Mouse (Mus musculus) ovary, postnatal 36 days (tissue): ENCODE results near the gene Xbp1.
A peak's percentile ranks its signal among the peaks of the same experiment; 100 is the strongest.
"Not testable (repeated sequence)": the region's sequence is repeated elsewhere in the genome, so short reads cannot be mapped to it uniquely, and the experiment has no call there.

Experiments used
- DNase-seq: peaks from one replicate; pipeline ENCODE4 v3.0.0; 2022; ENCODE audit warnings: low spot score, mixed read lengths

Gene Xbp1

GRCm38 (mm10) chr11:5528841-5529240 is 8.4 kb downstream of the Xbp1 start:
- peak; percentile 46 for DNase-seq

GRCm38 (mm10) chr11:5530172-5530571 is 9.7 kb downstream of the Xbp1 start:
- DNase-seq, result no peak

- DNase-seq, result no peak
These were observed 10.3 kb downstream of the Xbp1 start for GRCm38 (mm10) chr11:5530717-5531116.

GRCm38 (mm10) chr11:5533108-5533507 is 12.6 kb downstream of the Xbp1 start:
- DNase-seq, result no peak

GRCm38 (mm10) chr11:5537454-5537853 is 17.0 kb downstream of the Xbp1 start:
- DNase-seq, result not testable (repeated sequence)

- DNase-seq, result no peak
These were observed 19.9 kb downstream of the Xbp1 start for GRCm38 (mm10) chr11:5540331-5540730.

- DNase-seq, result no peak
These were observed 20.9 kb downstream of the Xbp1 start for GRCm38 (mm10) chr11:5541230-5541798.

- DNase-seq, result peak; percentile 88
These were observed 21.5 kb downstream of the Xbp1 start, which contains the start of gene Ccdc117 for GRCm38 (mm10) chr11:5541799-5542481. Gene Ccdc117, minus strand, starts transcription at chr11:5542187.

- DNase-seq, result no peak
These were observed 22.2 kb downstream of the Xbp1 start for GRCm38 (mm10) chr11:5542482-5543185.

- DNase-seq, result no peak
These were observed 22.8 kb downstream of the Xbp1 start for GRCm38 (mm10) chr11:5543281-5543680.

GRCm38 (mm10) chr11:5544709-5545108 is 24.2 kb downstream of the Xbp1 start:
- not testable (repeated sequence) for DNase-seq

GRCm38 (mm10) chr11:5545457-5545856 is 25.0 kb downstream of the Xbp1 start:
- no peak for DNase-seq

- DNase-seq, result no peak
These were observed 26.2 kb downstream of the Xbp1 start for GRCm38 (mm10) chr11:5546693-5547092.

GRCm38 (mm10) chr11:5551430-5551829 is 31.0 kb downstream of the Xbp1 start:
- DNase-seq, result no peak

- no peak for DNase-seq
These were observed 31.5 kb downstream of the Xbp1 start for GRCm38 (mm10) chr11:5551931-5552330.

GRCm38 (mm10) chr11:5560273-5560672 is 39.8 kb downstream of the Xbp1 start:
- no peak for DNase-seq

- DNase-seq, result no peak
These were observed 42.3 kb downstream of the Xbp1 start for GRCm38 (mm10) chr11:5562625-5563268.

GRCm38 (mm10) chr11:5563898-5564297 is 43.4 kb downstream of the Xbp1 start:
- no peak for DNase-seq

- DNase-seq, result no peak
These were observed 45.1 kb downstream of the Xbp1 start for GRCm38 (mm10) chr11:5565596-5565995.

- no peak for DNase-seq
These were observed 46.0 kb downstream of the Xbp1 start for GRCm38 (mm10) chr11:5566506-5566905.

GRCm38 (mm10) chr11:5567654-5568053 is 47.2 kb downstream of the Xbp1 start:
- no peak for DNase-seq

GRCm38 (mm10) chr11:5568082-5568481 is 47.6 kb downstream of the Xbp1 start:
- DNase-seq, result no peak

GRCm38 (mm10) chr11:5569474-5569873 is 49.0 kb downstream of the Xbp1 start, which contains the start of gene Ankrd36:
Gene Ankrd36, plus strand, starts transcription at chr11:5569684.
- no peak for DNase-seq
